Mouse (Mus musculus): ENCODE data around the gene Gm4792. TPM values are rescaled to one million over a fixed set of nuclear protein-coding genes. Genes with fewer than 3 reads are reported as not detected.

Gene Gm4792
- total and polyA plus RNA-seq, 3 experiments: not detected

GRCm38 (mm10) chr10:94276511-94276910 lies 22.0 kb downstream of the Gm4792 start:
- no peak for DNase-seq (ENCODE audit: extremely low read depth)
- in situ Hi-C loops (cut with MboI; ENCODE audit: low pct_ligation_motif_present, low pct_unique_long_range_greater_than_20kb, low sequenced_read_pairs): no loop called here
- no peaks in the 10 kb centered on the region for H3K9me3 ChIP-seq (replicated peaks; ENCODE audit: low read length)
- dilution Hi-C loops (cut with MboI; ENCODE audit: extremely low pct_ligation_motif_present, extremely low pct_unique_long_range_greater_than_20kb, low sequenced_read_pairs): no loop called here
- no peak overlapping the region for H3K27ac ChIP-seq (ENCODE audit: insufficient read depth, low read depth)
- no peak overlapping the region for H3K4me3 ChIP-seq (replicated peaks in 1 of 3; ENCODE audit: low read depth in 2 of 3, low read length in 2 of 3, poor library complexity in 1 of 3)
- TF ChIP-seq MEF2A (IDR thresholded peaks at IDR 0.05; ENCODE audit: borderline replicate concordance, low read depth, low read length): no peak
- no peak for TF ChIP-seq RCOR1 (conservative IDR thresholded peaks at IDR 0.05; ENCODE audit: low read depth, low read length)
- no peak for TF ChIP-seq TCF12 (IDR thresholded peaks at IDR 0.05; ENCODE audit: low read depth, low read length)
- no peak for TF ChIP-seq HCFC1 (IDR thresholded peaks at IDR 0.05; ENCODE audit: low read depth, low read length)
- TF ChIP-seq JUND (conservative IDR thresholded peaks at IDR 0.05; ENCODE audit: low read depth, low read length): no peak
- TF ChIP-seq RAD21 (IDR thresholded peaks at IDR 0.05; ENCODE audit: low read depth, low read length): no peak
- no peak for TF ChIP-seq TBP (conservative IDR thresholded peaks at IDR 0.05; ENCODE audit: low read depth, low read length)
- TF ChIP-seq UBTF (IDR thresholded peaks at IDR 0.05; ENCODE audit: low read depth, low read length): no peak
- TF ChIP-seq ZNF384 (IDR thresholded peaks at IDR 0.05; ENCODE audit: low read depth, low read length): no peak
- H3K27me3 ChIP-seq (replicated peaks): no peaks in the 10 kb centered on the region
- peaks cover 0 to 5% of the 10 kb centered on the region in 2 experiments; a peak in 1 of 4 replicates for H3K4me1 ChIP-seq (ENCODE audit: control insufficient read depth in 1 of 2, insufficient read depth in 2 of 2)
- H3K36me3 ChIP-seq (replicated peaks in 1 of 2; ENCODE audit: control insufficient read depth in 1 of 2, insufficient read depth in 1 of 2, low read length in 1 of 2): no peaks in the 10 kb centered on the region
- H3K9ac ChIP-seq (ENCODE audit: insufficient read depth, low read depth): no peak overlapping the region
- no peak overlapping the region for H3K4me2 ChIP-seq (ENCODE audit: insufficient read depth, low read depth, poor library complexity, severe bottlenecking)
- H3K79me2 ChIP-seq (replicated peaks; ENCODE audit: control insufficient read depth, extremely low read depth, insufficient read depth, poor library complexity, severe bottlenecking): no peaks in the 10 kb centered on the region

GRCm38 (mm10) chr10:94275321-94275720 lies 23.2 kb downstream of the Gm4792 start:
- Histone ChIP-seq H3K4me1 (ENCODE audit: control insufficient read depth in 1 of 2, insufficient read depth in 2 of 2) (peaks cover 0 to 5% of the 10 kb centered on the region in 2 experiments; a peak in 1 of 4 replicates), H3K36me3 (replicated peaks in 1 of 2; ENCODE audit: control insufficient read depth in 1 of 2, insufficient read depth in 1 of 2, low read length in 1 of 2) (no peaks in the 10 kb centered on the region), H3K9ac (ENCODE audit: insufficient read depth, low read depth) (no peak overlapping the region), H3K27me3 (replicated peaks) (no peaks in the 10 kb centered on the region), H3K79me2 (replicated peaks; ENCODE audit: control insufficient read depth, extremely low read depth, insufficient read depth, poor library complexity, severe bottlenecking) (no peaks in the 10 kb centered on the region), H3K27ac (ENCODE audit: insufficient read depth, low read depth) (no peak overlapping the region), H3K4me2 (ENCODE audit: insufficient read depth, low read depth, poor library complexity, severe bottlenecking) (no peak overlapping the region), H3K4me3 (replicated peaks in 1 of 3; ENCODE audit: low read depth in 2 of 3, low read length in 2 of 3, poor library complexity in 1 of 3) (no peak overlapping the region), H3K9me3 (replicated peaks; ENCODE audit: low read length) (no peaks in the 10 kb centered on the region)
- in situ Hi-C loops (cut with MboI; ENCODE audit: low pct_ligation_motif_present, low pct_unique_long_range_greater_than_20kb, low sequenced_read_pairs): no loop called here
- TF ChIP-seq TBP (conservative IDR thresholded peaks at IDR 0.05; ENCODE audit: low read depth, low read length) (no peak), KAT2A (IDR thresholded peaks at IDR 0.05; ENCODE audit: insufficient replicate concordance, low read length) (no peak), USF1 (IDR thresholded peaks at IDR 0.05; ENCODE audit: low read depth, low read length) (no peak), MAZ (IDR thresholded peaks at IDR 0.05; ENCODE audit: low read depth, low read length) (no peak), GABPA (IDR thresholded peaks at IDR 0.05; ENCODE audit: insufficient replicate concordance, low read depth, low read length) (no peak), UBTF (IDR thresholded peaks at IDR 0.05; ENCODE audit: low read depth, low read length) (no peak), NELFE (IDR thresholded peaks at IDR 0.05; ENCODE audit: low read depth, low read length) (no peak), ZNF384 (IDR thresholded peaks at IDR 0.05; ENCODE audit: low read depth, low read length) (no peak), JUND (conservative IDR thresholded peaks at IDR 0.05; ENCODE audit: low read depth, low read length) (no peak), BHLHE40 (IDR thresholded peaks at IDR 0.05; ENCODE audit: low read depth, low read length) (no peak), MAX (IDR thresholded peaks at IDR 0.05; ENCODE audit: low read length) (no peak), ZKSCAN1 (IDR thresholded peaks at IDR 0.05; ENCODE audit: borderline replicate concordance, low read depth, low read length) (no peak), CTCF (conservative IDR thresholded peaks at IDR 0.05 in 1 of 2, IDR thresholded peaks at IDR 0.05 in 1 of 2; ENCODE audit: low read depth in 2 of 2, low read length in 2 of 2) (no peak), MXI1 (IDR thresholded peaks at IDR 0.05; ENCODE audit: low read depth, low read length) (no peak), ETS1 (conservative IDR thresholded peaks at IDR 0.05; ENCODE audit: low read depth, low read length) (no peak), HCFC1 (IDR thresholded peaks at IDR 0.05; ENCODE audit: low read depth, low read length) (no peak), MEF2A (IDR thresholded peaks at IDR 0.05; ENCODE audit: borderline replicate concordance, low read depth, low read length) (no peak)
- dilution Hi-C loops (cut with MboI; ENCODE audit: extremely low pct_ligation_motif_present, extremely low pct_unique_long_range_greater_than_20kb, low sequenced_read_pairs): no loop called here
- DNase-seq (ENCODE audit: extremely low read depth): no peak
